Mouse (Mus musculus) kidney, adult 11 months (tissue): Measurements from ENCODE around the gene Gm17521.
"Not testable (repeated sequence)": the region's sequence is repeated elsewhere in the genome, so short reads cannot be mapped to it uniquely, and the experiment has no call there.

Experiments used
- DNase-seq: peaks from one replicate; pipeline ENCODE4 v3.0.0; 2022

Gene Gm17521

DNA sequence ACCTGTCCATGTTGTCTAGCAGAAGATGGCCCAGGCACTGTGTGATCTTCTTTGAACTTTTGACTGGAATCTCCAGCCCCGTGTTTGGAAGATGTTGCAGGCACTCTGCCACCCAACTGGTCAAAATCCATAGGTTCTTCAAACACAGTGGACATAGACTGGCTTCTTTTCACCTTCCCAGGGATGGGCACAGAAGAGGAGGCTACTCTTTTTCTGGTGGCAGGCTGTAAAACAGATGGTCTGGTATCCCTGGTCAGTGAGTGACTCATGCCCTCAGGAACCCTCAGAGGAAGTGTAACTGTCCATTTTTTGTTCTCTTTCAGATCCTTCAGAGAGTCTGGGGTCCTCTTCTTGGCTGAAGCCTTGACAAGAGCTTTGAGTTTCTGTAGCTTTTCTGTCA, at the start of gene Gm17521:
Gm17521 (minus strand) TSS at position 101 of the 400 bp plus-strand sequence.
- DNase-seq, result not testable (repeated sequence)

- no peak for DNase-seq
Measured at GRCm38 (mm10) chrX:123043956-123044355, 14.5 kb upstream of the Gm17521 start.

DNA sequence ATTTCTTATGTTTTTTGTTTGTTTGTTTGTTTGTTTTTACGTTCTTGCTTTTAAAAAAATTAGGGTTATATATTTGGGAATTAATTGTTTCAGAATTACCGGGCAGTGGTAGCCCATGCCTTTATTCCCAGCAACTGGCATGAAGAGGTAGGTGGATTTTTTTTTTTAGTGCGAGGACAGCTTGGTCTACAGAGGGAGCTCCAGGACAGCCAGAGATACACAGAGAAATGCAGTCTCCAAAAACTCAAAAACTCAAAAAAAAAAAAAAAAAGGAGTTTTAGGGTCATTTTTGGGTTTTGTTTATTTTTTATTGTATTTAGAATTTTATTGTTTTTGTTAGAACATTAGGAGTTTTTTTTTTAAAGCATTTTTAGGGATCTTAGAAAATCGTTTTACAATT, 14.0 kb upstream of the Gm17521 start:
- DNase-seq, result no peak
